Mouse (Mus musculus) embryonic stem cell, embryonic (primary cell): ENCODE measurements around the gene Kmt5a.

ENCODE experiments used
- CTCF ChIA-PET, 4 experiments: fragments of 300-600 bp in 2 of 4; fragments of 350-600 bp in 2 of 4; sonication (Branson Sonifier 250); formaldehyde crosslinking; loops; one replicate each; lab custom pipeline; 2022; ENCODE audit warnings: inconsistent platforms in 2 of 4; lab: Charles Lee
- POLR2A ChIA-PET, 4 experiments: fragments of 300-600 bp in 2 of 4; fragments of 350-600 bp in 2 of 4; sonication (Branson Sonifier 250); formaldehyde crosslinking; loops; one replicate each; lab custom pipeline; 2022; ENCODE audit warnings: antibody characterized with exemption in 4 of 4, inconsistent platforms in 1 of 4; lab: Charles Lee

Gene Kmt5a

GRCm38 (mm10) chr5:124509742-124510237 is 70.1 kb downstream of the Kmt5a start:
- ChIA-PET CTCF (interaction anchor here in 3 of 4 experiments (0.6 to 0.8 kb wide), 7 partner anchors 20 to 1869 kb away, joined by 3 to 6 read pairs (median 4); no protein-coding TSS in a partner anchor), POLR2A (interaction anchor here in 2 of 4 experiments (0.5 to 1.0 kb wide), 5 partner anchors 11 to 158 kb away, joined by 3 read pairs; no protein-coding TSS in a partner anchor)

GRCm38 (mm10) chr5:124510536-124511050 is 70.9 kb downstream of the Kmt5a start:
- POLR2A ChIA-PET, result interaction anchor here in 2 of 4 experiments (0.7 kb wide), 2 partner anchors 8 to 147 kb away, joined by 3 to 4 read pairs; partner anchors contain the start of gene Cdk2ap1 (in 1 of the 2)
- CTCF ChIA-PET, result interaction anchor here in 2 of 4 experiments (0.6 to 0.8 kb wide), 2 partner anchors 102 to 856 kb away, joined by 3 read pairs; no protein-coding TSS in a partner anchor
